Mouse (Mus musculus) left cerebral cortex, postnatal 10 days (tissue): ENCODE results near the gene Pgd. TPM values are rescaled to one million over a fixed set of nuclear protein-coding genes. Genes with fewer than 3 reads are reported as not detected.
A peak's percentile ranks its signal among the peaks of the same experiment; 100 is the strongest.
"Not testable (repeated sequence)": the region's sequence is repeated elsewhere in the genome, so short reads cannot be mapped to it uniquely, and the experiment has no call there.

ENCODE experiments used
- DNase-seq, 2 experiments: peaks; one replicate each; pipeline ENCODE4 v3.0.0; 2021 to 2022; ENCODE audit warnings: low spot score in 2 of 2, mixed read lengths in 1 of 2; ENCODE audit errors: extremely low spot score in 1 of 2
- intact Hi-C: fragments of 180-260 bp; cut with DNase I; formaldehyde crosslinking; loops from one replicate; pipeline ENCODE4 v1.15.1; 2025
- total RNA-seq, 2 experiments: library from RNA; stranded (reverse); gene quantifications; 2 replicates each; pipeline ENCODE4 v1.2.3; 2021

Gene Pgd
- total RNA-seq = 10 to 100 TPM; 49.0 to 49.9 TPM

- intact Hi-C loops = no loop called here
- DNase-seq = peak; percentile 97 to 98
Measured at GRCm38 (mm10) chr4:149166215-149166946, at the start of gene Pgd. Pgd (minus strand) TSS chr4:149166771.

GRCm38 (mm10) chr4:149215982-149216381 lies 49.4 kb upstream of the Pgd start:
- intact Hi-C loops = no loop called here
- DNase-seq = no peak

GRCm38 (mm10) chr4:149215397-149215796 lies 48.8 kb upstream of the Pgd start:
- intact Hi-C loops = no loop called here
- no peak for DNase-seq

GRCm38 (mm10) chr4:149214468-149214867 lies 47.9 kb upstream of the Pgd start:
- intact Hi-C loops, DNase-seq: not testable (repeated sequence)

- intact Hi-C loops = no loop called here
- no peak for DNase-seq
Measured at GRCm38 (mm10) chr4:149213466-149213865, 46.9 kb upstream of the Pgd start.

- intact Hi-C loops = not testable (repeated sequence)
Measured at GRCm38 (mm10) chr4:149211441-149211840, 44.9 kb upstream of the Pgd start.

GRCm38 (mm10) chr4:149202467-149202866 lies 35.9 kb upstream of the Pgd start:
- DNase-seq = no peak
- intact Hi-C loops = no loop called here

More at GRCm38 (mm10) chr4:149211441-149211840, 44.9 kb upstream of the Pgd start:
- DNase-seq = not testable (repeated sequence)

GRCm38 (mm10) chr4:149201110-149201509 lies 34.5 kb upstream of the Pgd start:
- DNase-seq = no peak
- intact Hi-C loops = no loop called here

- no peak for DNase-seq
- intact Hi-C loops = no loop called here
Measured at GRCm38 (mm10) chr4:149197180-149197579, 30.6 kb upstream of the Pgd start.

- intact Hi-C loops = no loop called here
- DNase-seq = no peak
Measured at GRCm38 (mm10) chr4:149191103-149191502, 24.5 kb upstream of the Pgd start.

- DNase-seq = no peak
- intact Hi-C loops = no loop called here
Measured at GRCm38 (mm10) chr4:149188563-149188962, 22.0 kb upstream of the Pgd start.

GRCm38 (mm10) chr4:149182755-149183154 lies 16.2 kb upstream of the Pgd start:
- DNase-seq = no peak
- intact Hi-C loops = no loop called here

GRCm38 (mm10) chr4:149182192-149182591 lies 15.6 kb upstream of the Pgd start:
- intact Hi-C loops = no loop called here
- no peak for DNase-seq

GRCm38 (mm10) chr4:149179573-149179972 lies 13.0 kb upstream of the Pgd start:
- DNase-seq = no peak
- intact Hi-C loops = no loop called here

- intact Hi-C loops = no loop called here
- DNase-seq = no peak
Measured at GRCm38 (mm10) chr4:149179160-149179559, 12.6 kb upstream of the Pgd start.

- no peak for DNase-seq
- intact Hi-C loops = no loop called here
Measured at GRCm38 (mm10) chr4:149178328-149178727, 11.8 kb upstream of the Pgd start.

- intact Hi-C loops = no loop called here
- no peak for DNase-seq
Measured at GRCm38 (mm10) chr4:149177046-149177445, 10.5 kb upstream of the Pgd start.

GRCm38 (mm10) chr4:149176645-149177044 lies 10.1 kb upstream of the Pgd start:
- intact Hi-C loops = no loop called here
- no peak for DNase-seq

GRCm38 (mm10) chr4:149173661-149174060 lies 7.1 kb upstream of the Pgd start:
- intact Hi-C loops = no loop called here
- no peak for DNase-seq

- intact Hi-C loops = no loop called here
- DNase-seq = no peak
Measured at GRCm38 (mm10) chr4:149172666-149173065, 6.1 kb upstream of the Pgd start.

GRCm38 (mm10) chr4:149172083-149172482 lies 5.5 kb upstream of the Pgd start:
- no peak for DNase-seq
- intact Hi-C loops = no loop called here
